Mouse (Mus musculus): Measurements from ENCODE around the gene Specc1.

- TF ChIP-seq CTCF (IDR thresholded peaks at IDR 0.05; ENCODE audit: low read depth), result no peak
- no peak for TF ChIP-seq EP300 (IDR thresholded peaks at IDR 0.05; ENCODE audit: low read depth)
Measured at GRCm38 (mm10) chr11:62145216-62146110, 188.9 kb downstream of the Specc1 start.
